In genomic region chr1:74227317-74227716, GRCm38 (mm10) we compare ENCODE assay signal across 10 mouse cellular contexts. TPM values are rescaled to one million over a fixed set of nuclear protein-coding genes. Genes with fewer than 3 reads are reported as not detected.
A peak's percentile ranks its signal among the peaks of the same experiment; 100 is the strongest.
DNase-seq lines count a peak whose midpoint lies in the region; ATAC-seq and TF ChIP-seq lines count a peak whose summit lies in the region.
"Had no signal": no experiment of that assay in that cellular context is flagged by ENCODE, and none has a peak within 500 bp of the region (broad histone marks: within the 10 kb centered on the region; RNA-seq: fewer than 3 reads in every experiment).

No protein-coding gene starts in this region.

- peak; percentile 80 for ATAC-seq in frontal cortex, adult (ENCODE audit: low TSS enrichment)
- ATAC-seq in Patski: peak; percentile 35
- peak; percentile 99 to 100 for ATAC-seq in hematopoietic stem cell, adult 5-6 weeks (replicated peaks in 1 of 2; ENCODE audit: insufficient read depth in 1 of 2, low FRiP score in 2 of 2, low TSS enrichment in 1 of 2, low read depth in 1 of 2, poor library complexity in 2 of 2, severe bottlenecking in 2 of 2)
- no peak for ATAC-seq in hindbrain, embryonic 12.5 days (ENCODE audit: low FRiP score)

- no peaks in the 10 kb centered on the region for H3K4me1 ChIP-seq in hindbrain, embryonic 12.5 days
- H3K4me1 ChIP-seq: neural tube, embryonic 13.5 days had no signal

- POLR2A ChIA-PET in Patski (lab: Charles Lee): interaction anchor here (0.9 to 1.5 kb wide), 2 partner anchors 9 to 13 kb away, joined by 3 to 4 read pairs; partner anchors contain the start of gene Arpc2

- no peaks in the 10 kb centered on the region for H3K36me3 ChIP-seq in macrophage (ENCODE audit: inconsistent target)
- no peaks in the 10 kb centered on the region for H3K36me3 ChIP-seq in hindbrain, embryonic 12.5 days
- H3K36me3 ChIP-seq: neural tube, embryonic 13.5 days had no signal

- no peak for DNase-seq in frontal cortex, postnatal 25 days (ENCODE audit: low spot score in 2 of 2)
- no peak for DNase-seq in Patski (ENCODE audit: low read depth, low spot score)
- peak; percentile 67 for DNase-seq in thymus, postnatal 25 days
- no peak for DNase-seq in cerebellum, adult 9-10 months

- H3K9ac ChIP-seq in hindbrain, embryonic 12.5 days: no peak overlapping the region
- H3K9ac ChIP-seq: neural tube, embryonic 13.5 days had no signal

- no peaks in the 10 kb centered on the region for H3K27me3 ChIP-seq in Patski
- no peaks in the 10 kb centered on the region for H3K27me3 ChIP-seq in hindbrain, embryonic 12.5 days
- H3K27me3 ChIP-seq: neural tube, embryonic 13.5 days had no signal

- TF ChIP-seq CTCF in Patski (IDR thresholded peaks at IDR 0.05): no peak

- CTCF ChIA-PET in Patski (lab: Charles Lee): no interaction called here

- H3K79me2 ChIP-seq in macrophage (ENCODE audit: inconsistent target): no peaks in the 10 kb centered on the region

- H3K4me3 ChIP-seq in macrophage (ENCODE audit: inconsistent target): no peak overlapping the region
- H3K4me3 ChIP-seq in hindbrain, embryonic 12.5 days: no peak overlapping the region
- H3K4me3 ChIP-seq: neural tube, embryonic 13.5 days had no signal

- in situ Hi-C loops in Patski (cut with MboI; ENCODE audit: low pct_unique_long_range_greater_than_20kb): no loop called here

- H3K27ac ChIP-seq in macrophage: peak overlapping the region; percentile 86
- no peak overlapping the region for H3K27ac ChIP-seq in hindbrain, embryonic 12.5 days
- H3K27ac ChIP-seq: neural tube, embryonic 13.5 days had no signal

- 6% methylated on average over 7 of the region's 7 CpGs for WGBS in macrophage (ENCODE audit: missing documents)
- 81% methylated on average over 7 of the region's 7 CpGs for WGBS in hindbrain, embryonic 12.5 days

- H3K4me2 ChIP-seq in hindbrain, embryonic 12.5 days (replicated peaks): no peak overlapping the region
- H3K4me2 ChIP-seq: neural tube, embryonic 13.5 days had no signal

- H3K9me3 ChIP-seq in hindbrain, embryonic 12.5 days (replicated peaks): no peaks in the 10 kb centered on the region
- H3K9me3 ChIP-seq: neural tube, embryonic 13.5 days had no signal

RNA-seq across cellular contexts. Expression of gene Arpc2, which starts 8.6 kb away (rescaled TPM):
- polyA plus RNA-seq in Patski (2021): 419 TPM
- total RNA-seq in hematopoietic stem cell, adult 5-6 weeks (2017): 345 and 397 TPM in 2 replicates
- total RNA-seq in macrophage (2018; cell fraction: chromatin; rRNA removed): 100 to 1,000 TPM; 109 to 196 (median 161) TPM
- 1,000 to 10,000 TPM in 1 of 26 experiments, 100 to 1,000 TPM in 25; 673 to 1,009 (median 822) TPM for total RNA-seq in macrophage (2018; cell fraction: cytosol; rRNA removed)
- 100 to 1,000 TPM; 202 to 455 (median 266) TPM for total RNA-seq in macrophage (2018; cell fraction: nucleus; rRNA removed)
- 677 to 1,406 TPM (median 1,257 TPM) in 3 replicates for polyA plus RNA-seq in macrophage (2018)
- polyA plus RNA-seq in hindbrain, embryonic 12.5 days (2016; fragmentation: Nextera tagmentation; extraction: Ambion mirVana): 370 and 394 TPM in 2 replicates

RNA-seq across cellular contexts. Expression of gene Cxcr1, which starts 32.9 kb away (rescaled TPM):
- not detected for polyA plus RNA-seq in Patski (2021)
- 0.15 and 0.56 TPM in 2 replicates for total RNA-seq in hematopoietic stem cell, adult 5-6 weeks (2017)
- under 1 TPM in 1 of 26 experiments, not detected in 25; 0.67 TPM for total RNA-seq in macrophage (2018; cell fraction: chromatin; rRNA removed)
- total RNA-seq in macrophage (2018; cell fraction: cytosol; rRNA removed): not detected
- total RNA-seq in macrophage (2018; cell fraction: nucleus; rRNA removed): not detected
- not detected in 3 replicates for polyA plus RNA-seq in macrophage (2018)
- not detected in 2 replicates for polyA plus RNA-seq in hindbrain, embryonic 12.5 days (2016; fragmentation: Nextera tagmentation; extraction: Ambion mirVana)
- polyA plus RNA-seq: frontal cortex, adult 2 months; neural tube, embryonic 13.5 days had no signal

RNA-seq across cellular contexts. Expression of gene Gpbar1, which starts 51.0 kb away (rescaled TPM):
- polyA plus RNA-seq in Patski (2021) (1.7 TPM), macrophage (2018) (not detected in 3 replicates)
- total RNA-seq in hematopoietic stem cell, adult 5-6 weeks (2017): 0.15 TPM in 1 of 2 replicates, not detected in the other
- total RNA-seq in macrophage (2018; cell fraction: chromatin; rRNA removed): not detected
- not detected for total RNA-seq in macrophage (2018; cell fraction: cytosol; rRNA removed)
- not detected for total RNA-seq in macrophage (2018; cell fraction: nucleus; rRNA removed)
- 0.19 TPM in 1 of 2 replicates, not detected in the other for polyA plus RNA-seq in hindbrain, embryonic 12.5 days (2016; fragmentation: Nextera tagmentation; extraction: Ambion mirVana)
- polyA plus RNA-seq: neural tube, embryonic 13.5 days had no signal

RNA-seq across cellular contexts. Expression of gene Aamp, which starts 57.2 kb away (rescaled TPM):
- polyA plus RNA-seq in Patski (2021) (257 TPM), macrophage (2018) (115 to 127 TPM (median 119 TPM) in 3 replicates)
- 115 and 150 TPM in 2 replicates for total RNA-seq in hematopoietic stem cell, adult 5-6 weeks (2017)
- 100 to 1,000 TPM in 15 of 26 experiments, 10 to 100 TPM in 11; 59.6 to 168 (median 103) TPM for total RNA-seq in macrophage (2018; cell fraction: chromatin; rRNA removed)
- total RNA-seq in macrophage (2018; cell fraction: cytosol; rRNA removed): 100 to 1,000 TPM in 14 of 26 experiments, 10 to 100 TPM in 12; 71.7 to 130 (median 108) TPM
- total RNA-seq in macrophage (2018; cell fraction: nucleus; rRNA removed): 100 to 1,000 TPM in 6 of 26 experiments, 10 to 100 TPM in 20; 63.0 to 123 (median 93.6) TPM
- polyA plus RNA-seq in hindbrain, embryonic 12.5 days (2016; fragmentation: Nextera tagmentation; extraction: Ambion mirVana): 180 and 183 TPM in 2 replicates

RNA-seq across cellular contexts. Expression of gene Pnkd, which starts 57.4 kb away (rescaled TPM):
- polyA plus RNA-seq in Patski (2021) (158 TPM), macrophage (2018) (20.6 to 40.9 TPM (median 36.6 TPM) in 3 replicates)
- total RNA-seq in hematopoietic stem cell, adult 5-6 weeks (2017): 12.3 and 29.0 TPM in 2 replicates
- 10 to 100 TPM in 15 of 26 experiments, 1 to 10 TPM in 11; 2.3 to 31.8 (median 11.8) TPM for total RNA-seq in macrophage (2018; cell fraction: chromatin; rRNA removed)
- total RNA-seq in macrophage (2018; cell fraction: cytosol; rRNA removed): 10 to 100 TPM; 25.9 to 46.8 (median 36.7) TPM
- total RNA-seq in macrophage (2018; cell fraction: nucleus; rRNA removed): 10 to 100 TPM in 14 of 26 experiments, 1 to 10 TPM in 12; 4.5 to 23.2 (median 10.1) TPM
- polyA plus RNA-seq in hindbrain, embryonic 12.5 days (2016; fragmentation: Nextera tagmentation; extraction: Ambion mirVana): 94.0 and 97.8 TPM in 2 replicates
